Mouse (Mus musculus): Measurements from ENCODE around the gene Zc3h6.
A peak's percentile ranks its signal among the peaks of the same experiment; 100 is the strongest.
"Not testable (repeated sequence)": the region's sequence is repeated elsewhere in the genome, so short reads cannot be mapped to it uniquely, and the experiment has no call there.

The Zc3h6 gene

GRCm38 (mm10) chr2:128966641-128967580 is at the start of gene Zc3h6:
Gene Zc3h6 (plus strand): TSS chr2:128967402.
- DNase-seq = peak; percentile 99

DNA sequence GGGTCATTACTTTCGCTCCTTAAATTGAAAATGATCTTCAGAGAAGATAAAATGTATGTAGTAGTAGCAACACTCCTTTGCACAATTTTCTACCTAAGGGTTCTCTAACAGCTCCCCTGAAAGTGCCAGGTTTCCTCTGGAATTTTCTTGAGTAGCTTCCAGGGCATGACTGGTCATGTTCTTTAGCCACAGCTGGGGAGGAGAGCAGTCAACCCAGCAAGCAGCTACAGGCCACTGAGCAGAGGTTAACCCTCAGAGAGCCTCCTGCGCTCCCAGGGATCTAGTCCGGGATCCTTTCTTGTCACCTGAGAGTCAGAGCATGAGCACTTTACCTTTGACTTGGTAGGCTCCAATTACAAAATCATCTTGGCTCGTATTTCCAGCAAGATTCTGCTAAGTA is 42.4 kb upstream of the Zc3h6 start:
- no peak for DNase-seq

DNA sequence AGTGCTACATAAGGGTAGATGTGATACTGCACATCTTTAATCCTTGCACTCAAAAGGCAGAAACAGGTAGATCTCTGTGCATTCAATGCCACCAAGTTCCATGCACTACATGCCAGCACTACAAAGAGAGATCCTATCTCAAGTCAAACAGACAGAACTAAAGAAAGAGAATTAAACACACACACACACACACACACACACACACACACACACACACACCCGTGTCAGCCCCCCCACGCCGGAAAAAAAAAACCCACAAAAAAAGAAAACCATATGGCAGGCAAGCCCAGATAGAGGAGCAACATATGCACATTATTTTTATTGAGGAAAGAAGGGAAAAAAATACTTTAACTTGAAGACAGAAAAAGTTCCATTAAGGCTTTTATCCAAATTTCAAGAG is 38.8 kb upstream of the Zc3h6 start:
- DNase-seq = no peak

GRCm38 (mm10) chr2:128930704-128931103 is 36.5 kb upstream of the Zc3h6 start:
- no peak for DNase-seq

DNA sequence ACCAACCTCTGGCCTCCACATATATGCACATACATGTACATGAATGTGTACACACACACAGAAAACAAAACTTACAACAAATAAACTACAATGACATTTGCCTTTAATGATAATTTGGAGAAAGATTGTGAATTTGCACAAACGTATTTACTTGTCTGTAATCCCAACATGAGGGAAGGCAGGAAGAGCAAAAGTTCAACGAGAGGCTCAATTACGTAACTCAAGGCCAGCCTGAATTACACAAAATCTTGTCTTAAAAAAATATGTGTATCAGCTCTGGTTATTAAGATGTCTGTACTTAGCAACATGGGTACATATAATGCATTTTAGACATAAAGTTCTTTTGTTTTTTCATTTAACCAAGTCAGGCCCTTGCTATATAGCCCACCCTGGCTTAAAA is 30.9 kb upstream of the Zc3h6 start:
- DNase-seq = no peak

GRCm38 (mm10) chr2:128943538-128944528 is 23.4 kb upstream of the Zc3h6 start, which contains the start of gene Zc3h8:
Gene Zc3h8 (minus strand): TSS chr2:128944077.
- DNase-seq = peak; percentile 98

- DNase-seq = no peak
These were observed 19.1 kb upstream of the Zc3h6 start for GRCm38 (mm10) chr2:128947962-128948588.

- no peak for DNase-seq
These were observed 13.0 kb upstream of the Zc3h6 start for GRCm38 (mm10) chr2:128954186-128954585.

GRCm38 (mm10) chr2:128965505-128966105 is 1.6 kb upstream of the Zc3h6 start:
- no peak for DNase-seq

DNA sequence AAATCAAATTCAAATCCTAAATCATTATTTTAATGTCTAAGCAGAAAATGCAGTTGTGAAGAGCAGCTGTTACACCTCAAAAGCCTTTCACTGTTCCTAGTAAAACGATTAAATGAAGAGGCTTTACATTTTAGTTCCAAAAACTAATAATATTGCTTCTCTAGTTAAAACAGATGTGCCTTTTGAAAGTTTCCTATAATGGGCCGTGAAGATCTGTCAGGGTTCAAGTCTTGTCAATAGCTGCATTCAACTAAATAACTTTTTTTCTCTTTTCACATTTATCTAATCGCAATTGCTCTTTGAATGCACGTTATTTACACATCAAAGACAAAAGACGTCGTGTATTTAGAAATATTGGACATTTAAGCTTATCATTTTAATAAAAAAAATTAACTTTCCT is 966 bp upstream of the Zc3h6 start:
- DNase-seq = no peak

- DNase-seq = peak; percentile 69
These were observed 649 bp downstream of the Zc3h6 start, which contains the start of gene Gm10762 for GRCm38 (mm10) chr2:128967661-128968441. Gene Gm10762 (minus strand): TSS chr2:128967725.

GRCm38 (mm10) chr2:128968475-128969083 is 1.4 kb downstream of the Zc3h6 start:
- no peak for DNase-seq

DNA sequence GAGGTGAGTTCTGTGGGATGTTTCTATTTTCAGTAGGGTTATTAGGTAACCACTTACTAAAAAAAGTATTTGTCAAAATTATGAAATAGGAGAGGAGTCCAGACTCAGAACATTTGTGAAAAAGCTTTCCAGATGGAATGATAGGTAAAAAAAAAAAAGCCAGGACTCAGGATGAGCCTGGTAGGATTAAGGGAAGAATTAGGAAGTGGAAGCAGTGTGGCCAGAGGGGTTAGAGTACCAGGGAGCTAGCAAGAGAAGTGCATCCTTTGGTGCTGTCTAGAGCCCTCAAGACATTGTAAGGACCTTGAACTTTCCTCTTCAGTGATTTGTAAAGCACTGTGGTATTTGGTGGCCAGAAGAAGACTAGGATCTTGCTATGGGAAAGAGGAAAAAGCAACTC is 5.1 kb downstream of the Zc3h6 start:
- no peak for DNase-seq

- DNase-seq = no peak
These were observed 8.4 kb downstream of the Zc3h6 start for GRCm38 (mm10) chr2:128975572-128975971.

GRCm38 (mm10) chr2:128984746-128985145 is 17.5 kb downstream of the Zc3h6 start:
- DNase-seq = no peak

GRCm38 (mm10) chr2:129004872-129005271 is 37.7 kb downstream of the Zc3h6 start:
- no peak for DNase-seq

- DNase-seq = no peak
These were observed 39.1 kb downstream of the Zc3h6 start for GRCm38 (mm10) chr2:129006194-129006749.

DNA sequence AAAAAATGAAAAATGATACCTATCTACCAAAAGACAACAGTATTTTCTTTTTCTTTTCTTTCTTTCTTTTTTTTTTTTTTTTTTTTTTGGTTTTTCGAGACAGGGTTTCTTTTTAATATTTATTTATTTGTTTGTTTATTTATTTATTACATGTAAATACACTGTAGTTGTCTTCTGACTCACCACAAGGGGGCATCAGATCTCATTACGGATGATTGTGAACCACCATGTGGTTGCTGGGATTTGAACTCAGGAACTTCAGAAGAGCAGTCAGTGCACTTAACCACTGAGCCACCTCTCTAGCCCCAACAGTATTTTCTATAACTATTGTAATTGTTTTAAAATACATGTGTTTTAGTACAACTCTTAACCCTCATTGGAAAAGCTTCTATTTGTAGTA is 41.7 kb downstream of the Zc3h6 start:
- not testable (repeated sequence) for DNase-seq

- no peak for DNase-seq
These were observed 52.9 kb downstream of the Zc3h6 start for GRCm38 (mm10) chr2:129020106-129020505.

DNA sequence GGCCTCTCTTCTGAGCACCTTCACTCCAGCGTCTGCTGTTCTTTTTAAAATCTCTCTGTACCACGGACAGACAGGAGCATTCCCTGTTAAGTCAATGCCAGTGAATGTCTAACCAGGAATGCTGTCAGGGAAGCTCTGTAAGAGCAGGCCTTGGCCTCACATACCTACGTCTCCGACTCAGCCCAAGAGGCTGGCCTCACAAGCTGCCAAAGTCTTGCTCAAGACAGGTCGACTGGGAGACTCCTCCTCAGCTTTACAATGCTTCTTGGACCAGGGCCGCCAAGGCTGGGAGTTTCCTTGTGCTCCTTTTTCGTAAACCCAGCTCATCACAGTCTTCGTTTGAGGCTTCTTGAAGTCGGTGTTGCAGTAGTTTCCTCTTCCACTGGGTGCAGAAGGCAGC is 57.6 kb downstream of the Zc3h6 start:
- DNase-seq = no peak

DNA sequence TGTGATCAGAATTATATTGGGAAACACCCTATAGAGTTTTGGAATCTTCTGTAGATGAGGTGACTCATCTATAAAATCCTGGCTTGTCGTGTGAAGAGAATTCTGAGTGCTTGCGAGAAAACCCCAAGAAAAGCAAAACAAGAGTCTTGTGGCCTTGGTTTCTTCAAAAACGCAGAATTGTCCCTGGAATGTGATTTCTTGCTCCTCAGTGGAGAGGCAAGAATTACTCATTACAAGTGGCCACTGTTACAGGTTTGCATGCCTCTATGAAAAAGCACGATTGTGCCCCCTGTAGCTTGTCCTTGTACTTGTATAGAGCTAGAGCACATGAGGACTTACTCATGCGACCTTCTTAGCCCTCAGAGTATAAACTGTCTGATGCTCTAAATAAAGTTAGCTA is 68.2 kb downstream of the Zc3h6 start:
- no peak for DNase-seq
